Mouse (Mus musculus) ES-Bruce4 (cell line): Measurements from ENCODE around the gene Gm9972. TPM values are rescaled to one million over a fixed set of nuclear protein-coding genes. Genes with fewer than 3 reads are reported as not detected.

Experiments
- H3K27ac ChIP-seq: 2 replicates; pipeline ENCODE4 v1.5.1; 2012; ENCODE audit warnings: low read length, inconsistent platforms; ENCODE audit not compliant: insufficient read depth
- H3K27me3 ChIP-seq: 2 replicates; pipeline ENCODE4 v1.6.1; 2012; ENCODE audit warnings: mild to moderate bottlenecking, low read length, inconsistent platforms; ENCODE audit not compliant: control insufficient read depth, poor library complexity, insufficient read depth, severe bottlenecking
- H3K36me3 ChIP-seq: 2 replicates; pipeline ENCODE4 v1.6.1; 2012; ENCODE audit warnings: inconsistent platforms, mild to moderate bottlenecking, low read length, moderate library complexity; ENCODE audit not compliant: control insufficient read depth, poor library complexity, insufficient read depth, severe bottlenecking
- H3K4me1 ChIP-seq: one replicate; pipeline ENCODE4 v1.8.1; 2011; ENCODE audit warnings: low read length; ENCODE audit not compliant: control insufficient read depth, insufficient read depth
- H3K4me3 ChIP-seq: 2 replicates; pipeline ENCODE4 v1.5.1; 2011; ENCODE audit warnings: low read depth, mild to moderate bottlenecking, low read length
- H3K9ac ChIP-seq: 2 replicates; pipeline ENCODE4 v1.6.1; 2012; ENCODE audit warnings: low read depth, mild to moderate bottlenecking, inconsistent platforms; ENCODE audit not compliant: poor library complexity, severe bottlenecking
- H3K9me3 ChIP-seq: replicated peaks from 2 replicates; pipeline ENCODE4 v1.6.1; 2012; ENCODE audit warnings: mild to moderate bottlenecking, low read length, inconsistent platforms; ENCODE audit not compliant: control insufficient read depth, poor library complexity, insufficient read depth, severe bottlenecking
- CTCF ChIP-seq: IDR thresholded peaks from one replicate; pipeline ENCODE4 v1.8.1; 2011; ENCODE audit warnings: low read depth, low read length
- EP300 ChIP-seq: IDR thresholded peaks from 2 replicates; pipeline ENCODE4 v1.6.1; 2011; ENCODE audit warnings: low read depth, low read length; ENCODE audit not compliant: insufficient read depth
- POLR2A ChIP-seq: IDR thresholded peaks from one replicate; pipeline ENCODE4 v1.8.1; 2011; ENCODE audit warnings: low read length; ENCODE audit not compliant: insufficient read depth
- polyA plus RNA-seq: library from polyadenylated mRNA; stranded (reverse); fragments of >200 nt; gene quantifications from 2 replicates; pipeline ENCODE4 v1.2.4, GENCODE M21; 2011; ENCODE audit warnings: low read depth; ENCODE audit not compliant: missing spikeins, insufficient read depth, insufficient read length

The Gm9972 gene
- polyA plus RNA-seq, 1 experiment, result not detected

- no peaks in the 10 kb centered on the region for H3K4me1 ChIP-seq
- no peaks in the 10 kb centered on the region for H3K36me3 ChIP-seq
- no peak overlapping the region for H3K9ac ChIP-seq
- no peak overlapping the region for H3K4me3 ChIP-seq
- no peaks in the 10 kb centered on the region for H3K9me3 ChIP-seq
- no peak overlapping the region for H3K27ac ChIP-seq
- TF ChIP-seq POLR2A, result no peak
- no peak for TF ChIP-seq CTCF
- TF ChIP-seq EP300, result no peak
- H3K27me3 ChIP-seq, result no peaks in the 10 kb centered on the region
Measured at GRCm38 (mm10) chr11:43086309-43087050, 50.9 kb downstream of the Gm9972 start.

Other genes with a start within 250 kb of the Gm9972 start
- not detected in 2 replicates for gene Atp10b, start 114.1 kb downstream of the Gm9972 start, polyA plus RNA-seq